Mouse (Mus musculus): ENCODE measurements around the gene Ndufb5. TPM values are rescaled to one million over a fixed set of nuclear protein-coding genes. Genes with fewer than 3 reads are reported as not detected.
"Not testable (repeated sequence)": the region's sequence is repeated elsewhere in the genome, so short reads cannot be mapped to it uniquely, and the experiment has no call there.

Gene Ndufb5
- polyA plus RNA-seq, 1 experiment from 2014 or later = 280 TPM

DNA sequence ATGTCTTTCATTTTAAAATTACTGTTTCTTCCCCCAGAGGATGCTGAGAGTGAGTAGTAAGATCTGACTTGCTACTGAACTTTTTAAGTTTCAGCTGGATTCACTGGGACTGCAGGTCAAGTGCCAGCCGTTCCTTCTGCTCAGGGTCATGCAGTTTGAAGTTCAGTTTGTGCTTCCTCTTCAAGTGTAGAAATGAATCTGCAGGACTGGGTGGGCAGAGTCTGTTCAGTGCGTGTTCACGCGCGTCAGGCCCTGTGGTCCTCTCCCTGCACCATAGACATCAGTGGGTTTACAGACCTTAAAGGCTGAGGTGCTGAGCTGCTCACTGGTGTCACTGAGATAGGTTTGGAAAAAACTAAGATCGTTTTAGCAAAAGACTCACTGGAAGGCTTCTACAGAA is 8.2 kb downstream of the Ndufb5 start:
- no peak overlapping the region for H3K4me2 ChIP-seq (ENCODE audit: low read depth)
- no peak overlapping the region for H3K4me3 ChIP-seq (ENCODE audit: low read depth, low read length)
- ATAC-seq (ENCODE audit: insufficient read depth, low FRiP score, low TSS enrichment) (no peak), DNase-seq (ENCODE audit: low spot score) (no peak)
- H3K9me3 ChIP-seq (ENCODE audit: control insufficient read depth, low read length) = no peaks in the 10 kb centered on the region
- no peak overlapping the region for H3K9ac ChIP-seq (ENCODE audit: low read length)
- no peaks in the 10 kb centered on the region for H3K4me1 ChIP-seq (ENCODE audit: control insufficient read depth, insufficient read depth, low read length)
- 96% methylated on average over 6 of the region's 6 CpGs for WGBS
- no peak overlapping the region for H3K27ac ChIP-seq (ENCODE audit: low read depth, low read length)
- H3K36me3 ChIP-seq (ENCODE audit: control insufficient read depth, insufficient read depth, low read length) = no peaks in the 10 kb centered on the region
- H3K27me3 ChIP-seq (ENCODE audit: control insufficient read depth, insufficient read depth, low read length) = no peaks in the 10 kb centered on the region

- ATAC-seq (ENCODE audit: insufficient read depth, low FRiP score, low TSS enrichment); DNase-seq (ENCODE audit: low spot score); H3K9me3 ChIP-seq (ENCODE audit: control insufficient read depth, low read length); H3K9ac ChIP-seq (ENCODE audit: low read length); H3K36me3 ChIP-seq (ENCODE audit: control insufficient read depth, insufficient read depth, low read length); H3K4me2 ChIP-seq (ENCODE audit: low read depth); H3K4me1 ChIP-seq (ENCODE audit: control insufficient read depth, insufficient read depth, low read length); H3K4me3 ChIP-seq (ENCODE audit: low read depth, low read length); H3K27me3 ChIP-seq (ENCODE audit: control insufficient read depth, insufficient read depth, low read length); H3K27ac ChIP-seq (ENCODE audit: low read depth, low read length): not testable (repeated sequence)
Measured at GRCm38 (mm10) chr3:32745426-32745825, 8.6 kb downstream of the Ndufb5 start.

GRCm38 (mm10) chr3:32748384-32748783 is 11.6 kb downstream of the Ndufb5 start:
- H3K36me3 ChIP-seq (ENCODE audit: control insufficient read depth, insufficient read depth, low read length) = peaks cover 4% of the 10 kb centered on the region; the same call in 1 of the 2 replicates
- DNase-seq (ENCODE audit: low spot score) = no peak
- no peaks in the 10 kb centered on the region for H3K27me3 ChIP-seq (ENCODE audit: control insufficient read depth, insufficient read depth, low read length)
- H3K9ac ChIP-seq (ENCODE audit: low read length) = no peak overlapping the region
- no peak overlapping the region for H3K27ac ChIP-seq (ENCODE audit: low read depth, low read length)
- H3K4me2 ChIP-seq (ENCODE audit: low read depth) = no peak overlapping the region
- H3K9me3 ChIP-seq (ENCODE audit: control insufficient read depth, low read length) = no peaks in the 10 kb centered on the region
- 95% methylated on average over 9 of the region's 9 CpGs for WGBS
- H3K4me1 ChIP-seq (ENCODE audit: control insufficient read depth, insufficient read depth, low read length) = no peaks in the 10 kb centered on the region
- no peak for ATAC-seq (ENCODE audit: insufficient read depth, low FRiP score, low TSS enrichment)
- H3K4me3 ChIP-seq (ENCODE audit: low read depth, low read length) = no peak overlapping the region

DNA sequence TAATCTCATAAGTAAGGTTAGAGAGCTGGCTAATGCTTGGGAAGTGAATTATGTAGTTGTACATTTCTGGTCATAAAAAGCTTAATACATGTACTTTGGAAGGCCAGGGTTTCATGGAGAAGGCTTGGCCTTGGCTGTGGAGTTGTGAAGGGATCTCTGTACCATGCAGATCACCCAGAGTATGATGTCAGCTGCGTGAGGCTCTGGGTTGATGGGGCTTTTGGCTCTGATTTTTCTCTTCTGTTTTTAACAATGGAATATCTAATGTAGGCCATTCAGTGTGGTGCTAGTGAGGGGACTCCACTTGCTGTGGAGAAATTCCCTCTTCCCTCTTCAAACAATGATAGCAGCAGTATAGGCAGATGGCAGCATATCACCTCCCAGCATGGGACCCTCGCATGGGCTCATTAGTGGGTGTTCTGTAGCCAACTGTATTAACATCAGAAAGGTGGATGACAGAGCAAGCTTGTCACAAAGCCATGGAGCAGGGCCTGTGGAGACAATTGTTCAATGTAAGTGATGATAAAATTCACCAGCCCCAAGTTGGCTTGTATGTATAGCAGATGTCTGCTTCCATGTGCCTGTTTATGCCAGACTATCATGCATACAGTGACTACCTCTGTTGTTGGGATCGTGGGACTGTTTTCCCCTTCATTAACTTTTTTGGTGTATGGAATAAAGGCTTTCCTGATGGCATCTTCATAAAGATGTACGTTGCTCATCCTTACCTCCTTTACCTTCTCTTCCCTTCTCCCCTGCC is 13.2 kb downstream of the Ndufb5 start:
- 94% methylated on average over 4 of the region's 4 CpGs for WGBS
- no peak overlapping the region for H3K4me3 ChIP-seq (ENCODE audit: low read depth, low read length)
- no peak overlapping the region for H3K9ac ChIP-seq (ENCODE audit: low read length)
- H3K4me2 ChIP-seq (ENCODE audit: low read depth) = no peak overlapping the region
- no peak overlapping the region for H3K27ac ChIP-seq (ENCODE audit: low read depth, low read length)
- H3K9me3 ChIP-seq (ENCODE audit: control insufficient read depth, low read length) = no peaks in the 10 kb centered on the region
- no peaks in the 10 kb centered on the region for H3K4me1 ChIP-seq (ENCODE audit: control insufficient read depth, insufficient read depth, low read length)
- H3K36me3 ChIP-seq (ENCODE audit: control insufficient read depth, insufficient read depth, low read length) = peaks cover 4% of the 10 kb centered on the region; the same call in 1 of the 2 replicates
- DNase-seq (ENCODE audit: low spot score) = no peak
- no peak for ATAC-seq (ENCODE audit: insufficient read depth, low FRiP score, low TSS enrichment)
- no peaks in the 10 kb centered on the region for H3K27me3 ChIP-seq (ENCODE audit: control insufficient read depth, insufficient read depth, low read length)

GRCm38 (mm10) chr3:32754384-32754915 is 17.7 kb downstream of the Ndufb5 start:
- Histone ChIP-seq H3K4me1 (ENCODE audit: control insufficient read depth, insufficient read depth, low read length) (no peaks in the 10 kb centered on the region), H3K9ac (ENCODE audit: low read length) (no peak overlapping the region), H3K9me3 (ENCODE audit: control insufficient read depth, low read length) (no peaks in the 10 kb centered on the region), H3K27ac (ENCODE audit: low read depth, low read length) (no peak overlapping the region), H3K36me3 (ENCODE audit: control insufficient read depth, insufficient read depth, low read length) (peaks cover 4% of the 10 kb centered on the region; the same call in 1 of the 2 replicates), H3K4me3 (ENCODE audit: low read depth, low read length) (no peak overlapping the region), H3K27me3 (ENCODE audit: control insufficient read depth, insufficient read depth, low read length) (no peaks in the 10 kb centered on the region), H3K4me2 (ENCODE audit: low read depth) (no peak overlapping the region)
- 95% methylated on average over 3 of the region's 3 CpGs for WGBS
- ATAC-seq (ENCODE audit: insufficient read depth, low FRiP score, low TSS enrichment) = no peak
- no peak for DNase-seq (ENCODE audit: low spot score)

DNA sequence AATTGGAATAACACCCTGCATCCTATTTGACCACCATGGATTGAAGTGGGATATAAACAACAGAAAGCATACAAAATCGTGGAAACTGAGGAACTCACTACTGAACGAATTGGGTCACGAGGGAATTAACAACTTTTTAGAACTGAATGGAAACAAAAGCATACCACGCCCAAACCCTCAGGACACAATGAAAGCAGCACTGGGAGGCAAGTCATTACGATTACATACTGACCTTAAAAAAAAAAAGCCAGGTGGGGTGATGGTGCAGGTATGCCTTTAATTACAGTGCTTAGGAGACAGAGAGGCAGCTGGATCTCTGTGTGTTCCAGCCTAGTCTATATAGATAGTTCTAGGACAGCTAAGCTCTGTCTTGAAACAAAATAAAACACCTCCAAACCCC is 22.4 kb downstream of the Ndufb5 start:
- no peak overlapping the region for H3K4me3 ChIP-seq (ENCODE audit: low read depth, low read length)
- H3K9me3 ChIP-seq (ENCODE audit: control insufficient read depth, low read length) = no peaks in the 10 kb centered on the region
- no peak overlapping the region for H3K9ac ChIP-seq (ENCODE audit: low read length)
- ATAC-seq (ENCODE audit: insufficient read depth, low FRiP score, low TSS enrichment) = no peak
- no peaks in the 10 kb centered on the region for H3K36me3 ChIP-seq (ENCODE audit: control insufficient read depth, insufficient read depth, low read length)
- no peaks in the 10 kb centered on the region for H3K27me3 ChIP-seq (ENCODE audit: control insufficient read depth, insufficient read depth, low read length)
- no peak for DNase-seq (ENCODE audit: low spot score)
- H3K4me1 ChIP-seq (ENCODE audit: control insufficient read depth, insufficient read depth, low read length) = no peaks in the 10 kb centered on the region
- WGBS = 67% methylated on average over 5 of the region's 5 CpGs
- H3K27ac ChIP-seq (ENCODE audit: low read depth, low read length) = no peak overlapping the region
- H3K4me2 ChIP-seq (ENCODE audit: low read depth) = no peak overlapping the region

DNA sequence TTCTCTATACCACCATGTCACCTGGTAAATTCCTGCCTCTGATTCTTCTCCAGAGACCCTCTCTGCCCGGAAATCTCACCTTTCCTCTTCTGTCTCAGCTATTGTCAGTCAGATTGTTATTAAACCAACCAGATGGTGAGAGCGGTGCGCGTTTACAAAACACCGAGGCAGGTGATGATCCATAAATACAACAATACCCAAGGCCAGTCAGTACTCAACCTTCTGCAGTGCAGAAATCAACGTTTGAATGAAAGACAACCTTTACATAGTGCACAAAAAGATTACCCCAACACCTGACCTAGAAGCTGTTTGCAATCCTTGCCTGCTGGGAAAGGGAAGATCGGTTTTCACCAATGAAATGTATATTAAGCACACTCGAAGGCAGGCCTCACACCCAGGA is 26.2 kb downstream of the Ndufb5 start:
- Histone ChIP-seq H3K27me3 (ENCODE audit: control insufficient read depth, insufficient read depth, low read length) (no peaks in the 10 kb centered on the region), H3K4me2 (ENCODE audit: low read depth) (no peak overlapping the region), H3K9me3 (ENCODE audit: control insufficient read depth, low read length) (no peaks in the 10 kb centered on the region), H3K36me3 (ENCODE audit: control insufficient read depth, insufficient read depth, low read length) (no peaks in the 10 kb centered on the region), H3K4me1 (ENCODE audit: control insufficient read depth, insufficient read depth, low read length) (no peaks in the 10 kb centered on the region), H3K4me3 (ENCODE audit: low read depth, low read length) (no peak overlapping the region), H3K27ac (ENCODE audit: low read depth, low read length) (no peak overlapping the region), H3K9ac (ENCODE audit: low read length) (no peak overlapping the region)
- ATAC-seq (ENCODE audit: insufficient read depth, low FRiP score, low TSS enrichment) = no peak
- no peak for DNase-seq (ENCODE audit: low spot score)
- 67% methylated on average over 8 of the region's 8 CpGs for WGBS

DNA sequence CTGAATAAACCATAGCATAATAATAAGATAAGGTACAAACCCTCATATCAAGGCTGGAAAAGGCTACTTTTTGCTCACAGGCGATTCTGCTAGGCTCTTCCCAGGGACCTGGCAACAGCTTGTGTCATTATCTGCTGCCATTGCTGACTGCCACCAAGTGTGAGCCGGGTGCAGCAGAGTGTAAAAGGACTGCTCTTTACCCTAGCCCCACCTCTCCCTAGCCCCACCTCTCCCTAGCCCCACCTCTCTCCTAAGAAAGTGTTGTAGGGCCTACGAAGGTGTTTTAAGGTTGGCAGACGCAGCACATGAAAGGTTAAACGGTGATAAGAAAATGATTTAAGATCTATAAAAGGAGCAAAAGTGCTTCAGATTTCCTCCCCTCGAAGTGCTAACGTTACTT is 27.1 kb downstream of the Ndufb5 start:
- Histone ChIP-seq H3K27ac (ENCODE audit: low read depth, low read length) (no peak overlapping the region), H3K36me3 (ENCODE audit: control insufficient read depth, insufficient read depth, low read length) (no peaks in the 10 kb centered on the region), H3K9ac (ENCODE audit: low read length) (no peak overlapping the region), H3K9me3 (ENCODE audit: control insufficient read depth, low read length) (no peaks in the 10 kb centered on the region), H3K4me2 (ENCODE audit: low read depth) (no peak overlapping the region), H3K4me3 (ENCODE audit: low read depth, low read length) (no peak overlapping the region), H3K27me3 (ENCODE audit: control insufficient read depth, insufficient read depth, low read length) (no peaks in the 10 kb centered on the region), H3K4me1 (ENCODE audit: control insufficient read depth, insufficient read depth, low read length) (no peaks in the 10 kb centered on the region)
- 51% methylated on average over 7 of the region's 7 CpGs for WGBS
- ATAC-seq (ENCODE audit: insufficient read depth, low FRiP score, low TSS enrichment) (no peak), DNase-seq (ENCODE audit: low spot score) (no peak)

DNA sequence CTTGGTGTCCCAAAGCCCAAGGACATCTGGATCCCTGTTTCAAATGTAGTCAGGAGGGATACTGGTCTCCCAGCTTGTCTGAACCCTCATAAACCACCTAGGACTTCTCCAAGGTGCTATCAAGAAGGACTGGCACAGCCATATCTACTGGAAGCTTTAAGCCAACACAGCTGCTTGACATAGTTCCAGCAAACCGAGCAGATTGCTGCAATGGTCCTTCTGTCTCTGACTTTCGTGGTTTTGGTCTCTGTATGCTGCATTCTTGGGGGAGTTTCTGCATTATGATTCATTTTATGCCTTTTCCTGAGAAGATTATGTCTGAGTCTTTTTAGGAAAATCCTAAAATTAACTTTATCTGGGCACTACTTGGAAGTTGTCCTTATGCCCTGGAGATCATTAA is 34.0 kb downstream of the Ndufb5 start:
- Histone ChIP-seq H3K9ac (ENCODE audit: low read length) (no peak overlapping the region), H3K27ac (ENCODE audit: low read depth, low read length) (no peak overlapping the region), H3K4me2 (ENCODE audit: low read depth) (no peak overlapping the region), H3K4me1 (ENCODE audit: control insufficient read depth, insufficient read depth, low read length) (no peaks in the 10 kb centered on the region), H3K36me3 (ENCODE audit: control insufficient read depth, insufficient read depth, low read length) (no peaks in the 10 kb centered on the region), H3K27me3 (ENCODE audit: control insufficient read depth, insufficient read depth, low read length) (no peaks in the 10 kb centered on the region), H3K4me3 (ENCODE audit: low read depth, low read length) (no peak overlapping the region), H3K9me3 (ENCODE audit: control insufficient read depth, low read length) (no peaks in the 10 kb centered on the region)
- 91% methylated on average over 2 of the region's 2 CpGs for WGBS
- ATAC-seq (ENCODE audit: insufficient read depth, low FRiP score, low TSS enrichment) = no peak
- no peak for DNase-seq (ENCODE audit: low spot score)
